Mouse (Mus musculus) c-Kit-positive CD71-positive TER-119-positive erythroid progenitor cells, embryonic 14.5 days (primary cell): ENCODE data around the gene Dnmbp.
A peak's percentile ranks its signal among the peaks of the same experiment; 100 is the strongest.

Experiments used
- DNase-seq: peaks from one replicate; pipeline ENCODE4 v3.0.0-alpha.2; 2013; ENCODE audit warnings: low spot score

Dnmbp gene

DNA sequence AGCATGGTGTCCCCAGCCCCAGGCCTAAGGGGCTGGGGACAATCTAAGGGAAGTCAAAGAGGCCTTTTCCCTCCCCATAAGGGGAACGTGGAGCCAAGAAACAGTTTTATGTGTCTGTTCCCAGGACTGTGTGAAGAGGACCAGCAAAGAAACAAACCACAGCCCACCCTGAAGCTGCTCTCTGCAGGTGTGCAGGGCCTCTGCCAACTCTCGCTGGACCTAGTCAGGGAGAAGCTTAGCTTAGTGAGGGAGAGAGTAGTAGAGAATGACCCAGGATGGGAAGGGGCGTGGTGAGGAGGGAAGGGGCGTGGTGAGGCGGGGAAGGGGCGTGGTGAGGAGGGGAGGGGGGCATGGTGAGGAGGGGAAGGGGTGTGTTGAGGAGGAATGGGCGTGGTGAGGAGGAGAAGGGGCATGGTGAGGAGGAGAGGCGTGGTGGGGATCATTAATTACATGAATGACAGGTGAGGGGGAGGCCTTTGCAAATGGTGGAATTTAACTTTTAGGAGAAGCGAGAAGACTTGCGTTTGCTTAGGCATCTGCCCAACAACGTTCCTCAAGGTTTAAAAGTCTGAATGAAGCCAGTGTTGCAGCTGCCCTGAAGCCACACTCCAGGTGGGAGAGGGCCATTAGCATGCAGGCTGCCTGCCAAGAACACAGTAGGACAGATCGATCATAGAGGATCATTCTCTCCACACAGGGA, 9.3 kb upstream of the Dnmbp start:
- no peak for DNase-seq

DNA sequence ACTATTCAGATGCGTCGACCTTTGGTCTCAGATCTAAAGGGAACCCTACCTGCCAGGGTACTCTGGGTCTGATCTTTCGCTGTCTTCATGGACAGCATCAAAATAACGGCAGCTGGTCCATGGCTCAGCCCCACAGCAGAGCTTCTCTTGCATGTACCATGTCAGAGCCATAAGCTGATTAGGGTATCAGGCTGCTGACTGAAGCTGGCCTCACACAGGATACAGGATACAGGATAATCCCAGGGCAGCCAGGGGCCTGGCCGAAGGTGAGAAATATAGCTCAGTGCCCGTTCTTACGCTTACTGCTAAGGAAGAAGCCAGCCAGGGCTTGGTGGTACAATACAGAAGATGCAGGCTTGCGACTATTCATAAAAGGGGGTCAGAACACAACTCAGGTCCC, 4.6 kb upstream of the Dnmbp start:
- no peak for DNase-seq

DNA sequence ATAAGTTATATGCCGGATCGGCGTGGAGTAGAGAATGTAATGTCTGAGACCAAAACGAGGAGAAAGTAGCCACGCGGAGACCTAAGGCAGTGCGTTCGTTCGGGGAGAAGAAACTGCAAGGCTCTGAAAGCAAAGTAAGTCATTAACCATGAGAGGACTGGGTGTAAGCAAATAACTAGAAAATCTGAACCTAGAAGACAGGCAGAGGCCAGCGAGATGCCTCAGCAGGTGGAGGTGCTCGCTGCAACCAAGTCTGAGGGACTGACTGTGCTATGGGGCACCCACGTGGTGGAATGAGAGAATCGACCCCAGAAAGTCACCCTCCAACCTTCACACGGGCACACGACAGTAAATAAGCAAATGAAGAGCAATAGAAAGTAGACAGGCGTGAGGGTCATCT, 3.1 kb upstream of the Dnmbp start:
- DNase-seq, result no peak

DNA sequence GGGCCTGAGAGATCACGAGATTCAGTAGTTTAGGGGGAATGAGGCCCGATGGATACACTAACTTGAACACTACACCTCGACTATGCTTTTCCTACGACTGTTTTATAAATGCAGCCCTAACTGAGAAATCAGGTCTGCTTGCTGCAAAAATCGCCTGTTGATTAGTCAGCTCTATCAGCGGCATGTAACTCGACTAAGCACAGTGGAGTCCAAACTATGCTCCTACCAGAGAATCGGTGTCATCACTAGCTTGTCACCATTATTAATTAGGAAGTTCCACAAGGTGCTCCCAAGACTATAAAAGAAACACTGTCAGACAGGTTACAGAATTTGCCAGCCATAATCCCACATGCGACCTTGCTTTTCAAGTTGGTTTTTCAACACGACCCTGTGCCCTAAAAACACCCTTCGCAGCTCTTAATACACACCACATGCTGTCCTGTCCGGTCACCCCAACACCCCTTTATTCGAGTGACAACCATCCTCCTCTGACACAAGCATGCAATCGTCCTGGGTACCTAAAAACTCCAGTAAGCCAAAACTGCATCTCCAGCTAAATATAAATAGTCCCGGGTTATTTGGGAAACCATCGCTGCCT, 721 bp downstream of the Dnmbp start:
- DNase-seq, result no peak

DNA sequence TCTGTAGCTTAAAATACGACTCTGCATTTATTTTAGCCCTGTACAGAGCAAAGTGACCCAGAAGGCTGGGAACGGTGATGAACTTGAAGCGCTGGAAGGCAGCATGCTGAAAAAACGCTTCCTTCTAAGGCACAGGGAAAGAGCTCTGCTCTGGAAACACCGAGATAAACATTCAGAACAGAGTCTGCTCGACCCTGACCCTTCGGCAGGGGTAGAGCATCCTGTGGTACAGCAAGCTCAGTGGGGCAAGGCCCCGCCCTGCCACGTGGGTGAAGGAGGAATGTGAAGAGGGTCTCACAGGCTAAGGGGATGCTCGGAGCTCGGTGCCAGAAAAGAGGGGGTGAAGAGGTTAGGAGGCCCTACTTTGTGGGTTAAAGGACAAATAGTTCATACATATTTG, 1.6 kb downstream of the Dnmbp start:
- no peak for DNase-seq

DNA sequence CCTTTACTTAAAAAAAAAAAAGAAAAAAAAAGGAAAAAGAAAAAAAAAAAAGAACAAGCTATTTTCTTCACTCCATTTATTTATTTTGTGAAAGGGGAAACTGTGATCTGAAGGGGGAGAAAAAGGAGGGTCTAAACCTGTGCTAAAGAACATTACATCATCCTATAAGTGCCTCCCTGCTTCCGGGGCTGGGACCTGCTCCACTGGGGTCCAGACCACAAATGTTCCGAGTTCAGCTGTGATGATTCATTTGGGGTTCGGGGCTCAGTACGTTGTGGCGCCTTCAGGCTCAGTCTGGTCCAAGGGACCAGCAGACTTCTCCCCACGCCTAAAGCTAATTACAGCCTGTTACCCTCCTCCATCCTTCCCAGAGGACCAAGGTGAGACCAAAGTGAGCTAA, 9.1 kb downstream of the Dnmbp start:
- DNase-seq, result no peak

DNA sequence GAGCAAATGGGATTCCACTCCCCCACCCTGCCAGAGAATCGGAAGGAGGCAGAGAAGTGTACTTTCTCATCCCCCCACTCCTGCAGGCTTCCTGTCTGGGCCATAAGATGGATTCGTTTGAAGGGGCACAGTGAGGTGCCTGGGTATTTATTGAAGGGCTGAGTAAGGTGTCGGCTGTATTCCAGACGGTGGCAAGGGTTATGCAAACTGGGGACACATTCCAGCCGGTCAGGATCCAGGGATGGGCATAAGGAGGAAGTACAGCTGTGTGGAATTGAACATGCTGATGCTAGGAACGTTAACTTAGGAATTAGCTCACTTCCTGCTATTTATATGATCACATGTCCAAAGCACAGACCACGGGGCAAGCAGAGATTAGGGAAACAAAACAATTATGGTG, 9.6 kb downstream of the Dnmbp start:
- DNase-seq, result no peak

DNA sequence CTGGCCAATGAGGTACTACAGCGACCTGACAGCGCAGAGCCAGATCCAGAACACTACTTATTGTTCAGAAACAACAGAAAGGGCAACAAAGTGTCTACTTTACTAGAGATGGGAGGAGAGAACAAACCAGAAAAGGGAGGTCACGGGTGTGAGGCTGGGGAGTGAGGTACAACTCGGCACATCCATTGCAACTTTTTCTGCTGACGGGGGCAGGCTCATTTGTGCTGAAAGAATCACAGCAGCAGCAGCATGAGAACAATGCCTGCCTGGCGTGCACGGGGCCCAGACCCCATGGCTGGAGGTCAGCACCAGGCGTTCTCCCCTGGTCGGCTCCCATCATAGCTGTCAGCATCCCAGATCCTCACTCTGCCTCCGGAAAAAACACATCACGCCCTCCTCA, 10.1 kb downstream of the Dnmbp start:
- no peak for DNase-seq

DNA sequence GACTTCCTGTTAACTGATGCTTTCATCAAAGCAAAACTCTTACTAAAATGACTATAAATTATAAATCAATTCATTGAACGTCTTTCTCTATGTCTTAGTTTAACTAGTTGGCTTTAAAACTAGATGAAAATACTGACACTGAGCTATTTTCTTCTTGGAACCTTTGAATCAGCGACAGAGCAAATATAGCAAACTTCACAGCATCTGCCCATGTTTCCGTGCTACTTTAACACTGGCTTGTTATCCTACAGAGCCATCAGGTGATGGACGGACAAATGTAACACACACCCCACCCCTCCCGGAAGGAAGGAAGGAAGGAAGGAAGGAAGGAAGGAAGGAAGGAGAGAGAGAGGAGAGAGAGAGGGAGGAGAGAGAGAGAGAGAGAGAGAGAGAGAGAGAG, 12.0 kb downstream of the Dnmbp start:
- no peak for DNase-seq

DNA sequence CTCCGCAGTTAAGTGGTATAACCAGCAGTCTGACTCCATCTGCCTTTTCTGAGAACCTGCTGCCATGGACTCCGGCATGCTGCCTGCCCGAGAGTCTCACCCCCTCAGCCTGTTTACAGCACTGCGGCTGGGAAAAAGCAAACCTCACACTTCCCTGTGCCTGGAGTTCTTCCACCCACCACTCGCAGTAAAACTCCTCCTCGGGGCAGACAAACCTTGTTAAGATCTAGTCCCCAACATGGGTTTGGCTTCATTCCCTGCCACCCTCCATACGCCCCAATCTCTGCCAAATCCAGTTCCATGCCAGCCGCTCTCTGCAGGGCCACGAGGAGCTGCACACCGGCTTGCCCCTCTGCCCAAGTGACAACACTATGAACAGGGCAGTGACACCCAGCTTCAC, 12.9 kb downstream of the Dnmbp start:
- no peak for DNase-seq

DNA sequence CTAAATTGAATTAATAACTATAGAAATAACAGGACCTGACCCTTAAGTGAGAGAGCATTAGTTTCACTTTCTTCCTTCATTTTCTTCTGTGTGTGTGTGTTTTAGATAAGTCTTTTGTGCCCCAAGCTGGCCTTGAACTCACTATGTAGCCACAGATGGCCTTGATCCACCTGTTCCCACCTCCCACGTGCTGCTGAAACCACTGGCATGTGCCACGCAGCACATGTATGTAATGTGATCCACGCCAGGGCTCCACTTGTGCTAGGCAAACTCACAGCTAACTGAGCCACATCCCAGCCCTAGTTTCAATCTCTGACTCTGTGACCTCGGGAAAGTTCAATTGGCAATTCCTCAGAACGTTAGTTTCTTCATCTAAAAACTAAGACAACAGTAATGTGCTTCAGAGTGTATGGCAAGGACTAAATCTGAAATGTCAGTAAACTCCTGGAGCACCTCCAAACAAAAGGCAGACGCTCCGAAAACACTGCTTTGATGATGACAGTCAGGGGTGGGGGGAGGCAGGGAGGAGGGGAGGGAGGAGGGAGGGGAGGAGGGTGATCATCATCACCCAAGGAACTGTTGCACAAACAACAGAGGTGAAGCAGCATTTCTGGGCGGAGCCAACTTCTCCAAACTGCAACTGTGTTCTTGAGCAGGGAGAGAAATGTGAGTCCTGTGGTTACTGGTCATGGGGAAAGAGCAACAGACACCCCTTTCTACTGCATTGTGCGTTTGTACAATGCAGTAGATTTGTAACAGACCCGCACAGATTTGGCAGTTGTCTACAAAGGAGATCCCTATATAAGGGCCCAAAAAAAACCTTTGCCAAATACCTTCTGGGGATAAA, 13.6 kb downstream of the Dnmbp start:
- no peak for DNase-seq

DNA sequence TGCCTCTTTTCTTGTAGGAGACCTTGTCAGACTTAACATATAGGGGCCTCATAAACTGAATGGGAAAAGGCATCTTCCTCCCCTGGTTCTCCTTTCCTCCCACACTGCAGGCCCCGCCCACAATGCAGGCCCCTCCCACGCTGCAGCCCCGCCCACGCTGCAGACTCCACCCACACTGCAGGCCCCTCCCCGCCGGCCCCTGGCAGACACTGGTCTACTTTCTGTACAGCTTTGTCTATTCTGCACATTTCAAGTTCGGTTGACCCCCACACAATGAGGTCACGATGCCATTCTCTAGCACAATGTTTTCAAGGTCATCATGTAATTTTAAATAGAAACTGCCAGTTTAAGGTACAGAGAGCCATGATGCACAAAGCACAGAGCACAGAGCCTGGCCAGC, 15.6 kb downstream of the Dnmbp start:
- DNase-seq, result no peak

DNA sequence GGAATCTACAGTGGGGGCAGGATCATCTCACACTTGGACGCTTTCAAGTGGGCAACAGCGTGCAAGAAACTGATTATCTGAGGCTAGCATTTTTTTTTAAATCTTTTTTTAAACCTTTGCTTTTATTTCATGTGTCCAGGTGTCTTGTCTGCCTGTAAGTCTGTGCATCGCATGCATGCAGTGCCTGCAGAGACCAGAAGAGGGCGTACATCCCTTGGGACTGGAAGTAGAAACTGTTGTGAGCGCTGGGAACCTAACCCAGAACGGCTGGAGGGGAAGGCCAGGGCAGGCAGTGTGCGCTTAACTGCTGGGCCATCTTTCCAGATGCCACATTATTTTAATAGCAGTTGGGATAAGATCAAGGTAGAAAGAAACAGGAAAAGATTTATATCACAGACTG, 17.0 kb downstream of the Dnmbp start:
- DNase-seq, result no peak

DNA sequence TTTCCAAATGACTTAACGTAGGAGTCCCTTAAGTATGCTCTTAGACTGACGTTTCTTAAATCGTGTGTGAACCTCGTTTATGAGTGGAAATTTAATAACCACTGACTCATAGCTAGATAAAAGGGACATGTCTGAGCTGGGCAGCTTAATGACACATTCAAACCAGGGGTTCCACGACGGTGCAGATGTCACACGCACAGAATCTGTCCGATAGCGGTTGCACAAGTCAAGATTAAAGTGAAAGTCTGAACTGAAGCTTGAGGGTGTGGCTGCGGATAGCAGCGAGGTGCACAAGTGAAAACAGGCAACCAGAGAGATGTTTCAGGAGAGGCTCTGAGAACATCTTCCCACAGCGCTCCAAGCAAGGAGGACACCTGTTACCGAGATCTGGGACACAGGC, 18.6 kb downstream of the Dnmbp start:
- peak; percentile 31 for DNase-seq

DNA sequence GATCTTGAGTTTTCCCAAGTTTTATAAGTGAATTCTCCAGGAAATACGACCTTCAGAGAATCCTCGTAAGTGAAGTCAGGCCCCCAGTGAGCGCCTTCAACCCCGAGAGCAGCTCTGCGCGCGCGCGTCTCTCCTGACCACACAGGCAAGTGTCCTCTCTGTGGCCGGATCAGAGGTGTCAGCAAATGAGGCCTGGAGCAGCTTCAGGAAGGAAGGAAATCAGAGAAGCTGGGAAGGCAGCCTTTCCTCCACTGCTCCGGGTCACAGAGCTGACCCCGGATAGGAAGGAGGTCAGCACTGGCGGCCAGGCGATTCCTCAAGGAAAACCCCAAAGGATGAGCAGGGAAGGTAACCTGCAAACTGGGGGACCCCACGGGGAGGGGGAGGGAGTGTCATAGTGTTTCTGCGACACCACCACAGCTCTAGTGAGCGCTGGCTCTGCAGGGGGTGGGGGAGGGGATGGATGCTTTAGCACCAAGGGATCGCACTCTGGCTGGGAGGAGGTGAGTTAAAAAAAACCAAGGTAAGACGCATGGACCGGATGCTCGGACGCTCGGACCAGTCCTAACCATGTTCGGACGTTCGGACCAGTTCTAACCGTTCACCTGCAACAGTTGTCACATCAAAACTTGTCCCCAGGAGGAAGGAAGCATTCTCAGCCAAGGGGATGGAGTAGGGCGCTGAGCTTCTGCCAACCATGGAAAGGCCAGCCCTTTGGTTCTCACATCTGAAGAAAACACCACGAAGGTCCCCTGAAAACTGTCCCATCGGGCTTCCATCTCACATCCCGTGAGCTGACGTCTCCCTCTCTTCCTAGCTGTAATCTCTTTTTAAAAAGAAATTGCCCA, 19.3 kb downstream of the Dnmbp start:
- DNase-seq, result no peak

DNA sequence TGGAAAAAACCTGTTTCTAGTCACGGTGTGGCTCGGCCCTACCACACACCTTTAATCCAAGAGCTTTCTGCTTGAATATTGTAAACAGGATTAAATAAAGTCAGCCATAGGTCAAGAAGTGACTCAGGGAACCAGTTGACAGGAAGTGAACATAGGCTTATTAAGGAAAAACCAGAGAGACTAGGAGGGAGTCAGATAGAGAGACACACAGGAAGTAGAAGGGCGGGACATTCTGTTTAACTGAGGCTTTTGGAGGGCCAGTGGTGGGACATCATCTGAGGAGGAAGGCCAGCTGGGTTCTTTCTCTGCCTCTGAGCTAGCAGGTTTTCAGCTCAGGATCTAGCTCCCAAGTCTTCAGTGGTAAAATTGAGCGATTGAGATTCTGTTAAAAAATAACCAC, 20.1 kb downstream of the Dnmbp start:
- no peak for DNase-seq

DNA sequence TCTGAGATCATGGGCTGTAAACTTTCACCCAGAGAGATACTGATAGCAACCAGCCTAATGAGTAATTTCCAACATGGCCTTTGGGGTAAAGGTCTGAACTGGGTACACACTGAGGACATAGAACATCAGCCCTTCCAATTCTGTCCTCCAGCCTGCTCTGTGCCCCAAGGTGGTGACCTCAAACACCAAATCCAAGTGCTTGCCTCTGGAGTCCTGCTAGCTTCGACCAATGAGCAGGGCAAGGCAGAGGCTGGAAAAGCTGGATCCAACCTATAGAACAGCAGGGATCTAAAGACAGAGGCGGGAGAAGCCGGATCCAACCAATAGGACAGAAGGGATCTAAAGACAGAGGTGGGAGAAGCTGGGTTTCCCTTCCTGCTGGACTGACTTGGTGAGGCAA, 21.2 kb downstream of the Dnmbp start:
- DNase-seq, result no peak

DNA sequence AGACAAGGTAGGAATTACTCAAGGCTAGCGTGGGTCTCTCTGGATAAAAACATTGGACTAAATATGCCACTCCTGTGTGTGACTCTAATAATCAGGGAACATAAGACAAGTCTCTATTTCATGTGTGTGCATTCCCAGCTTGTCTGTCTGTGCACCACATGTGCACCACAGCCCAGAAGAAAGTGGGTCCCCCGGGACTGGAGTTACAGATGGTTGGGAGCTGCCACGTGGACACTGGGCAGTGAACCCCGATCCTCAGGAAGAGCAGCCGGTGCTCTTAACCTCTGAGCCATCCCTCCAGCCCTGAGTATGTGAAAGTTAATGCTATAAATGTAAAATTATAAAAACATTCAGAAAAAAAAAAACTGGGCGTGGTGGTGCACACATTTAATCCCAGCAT, 22.2 kb downstream of the Dnmbp start:
- DNase-seq, result no peak

DNA sequence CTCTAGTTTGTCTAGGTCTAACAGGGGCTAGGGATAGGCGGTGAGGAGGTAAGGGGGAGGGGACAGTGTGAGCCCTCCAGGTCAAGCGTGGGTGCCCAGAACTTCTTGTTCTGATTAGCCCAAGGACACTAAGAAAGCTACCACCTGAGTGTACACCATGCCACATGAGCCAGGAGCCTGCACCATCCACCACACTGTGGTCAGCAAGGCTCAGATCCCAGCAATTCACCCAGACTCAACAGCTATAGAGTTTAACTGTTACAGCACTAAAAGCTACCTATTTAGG, 22.6 kb downstream of the Dnmbp start:
- no peak for DNase-seq

DNA sequence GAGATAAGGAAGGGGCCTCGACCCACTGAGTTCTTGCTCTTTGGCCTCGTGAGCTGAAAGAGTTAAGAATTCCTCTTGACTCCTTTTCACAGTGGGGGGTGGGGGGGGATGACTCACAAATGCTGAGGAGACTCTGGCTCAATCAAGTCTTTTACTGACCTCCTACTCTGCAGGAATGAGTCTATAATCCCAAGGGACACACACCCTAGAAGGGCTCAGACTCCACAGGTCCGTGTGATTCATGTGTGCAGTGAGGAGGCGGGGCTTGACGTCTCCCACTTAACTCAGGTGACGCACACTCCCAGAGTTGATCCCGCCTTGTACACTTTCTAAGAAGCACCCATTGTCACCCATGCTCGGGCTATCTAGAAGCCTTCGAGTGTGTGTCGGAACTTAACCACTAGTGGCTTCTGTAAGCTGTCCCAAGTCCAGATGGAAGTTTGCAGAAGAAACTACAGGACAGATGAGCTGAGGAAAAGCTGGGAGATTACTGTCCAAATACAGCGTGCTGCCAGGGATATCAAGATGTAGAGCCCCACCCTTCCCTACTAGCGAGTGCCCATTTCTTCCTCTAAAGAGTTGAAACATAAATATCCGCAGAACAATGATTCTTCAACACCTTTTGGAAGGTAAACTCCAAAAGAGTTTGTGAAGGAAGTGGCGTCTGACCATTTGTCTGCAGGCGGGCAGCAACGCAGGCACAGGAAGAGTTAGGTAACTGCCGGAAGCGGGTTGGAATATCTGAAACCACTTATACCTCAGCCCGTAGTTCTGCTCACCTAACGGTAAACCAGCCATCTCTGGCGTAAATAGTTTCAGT, 23.2 kb downstream of the Dnmbp start:
- no peak for DNase-seq

DNA sequence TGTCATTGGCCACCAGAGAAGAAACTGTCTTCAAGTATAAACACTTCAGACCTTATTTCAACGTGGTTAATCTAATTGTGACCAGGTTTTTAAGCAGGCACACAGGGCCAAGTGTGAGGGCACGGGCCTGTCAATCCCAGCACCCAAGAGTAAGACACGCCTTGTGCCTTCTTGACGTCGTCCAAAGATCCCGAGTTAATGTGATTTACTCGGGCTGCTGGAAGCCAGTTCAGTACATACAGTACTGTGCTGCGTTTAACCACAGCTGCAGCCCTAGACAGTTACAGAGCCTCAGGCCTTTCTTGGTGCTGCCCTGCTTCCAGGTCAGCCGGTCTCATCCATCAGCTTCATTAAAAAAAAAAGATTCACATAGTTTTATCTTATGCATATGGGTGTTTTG, 24.6 kb downstream of the Dnmbp start:
- no peak for DNase-seq

DNA sequence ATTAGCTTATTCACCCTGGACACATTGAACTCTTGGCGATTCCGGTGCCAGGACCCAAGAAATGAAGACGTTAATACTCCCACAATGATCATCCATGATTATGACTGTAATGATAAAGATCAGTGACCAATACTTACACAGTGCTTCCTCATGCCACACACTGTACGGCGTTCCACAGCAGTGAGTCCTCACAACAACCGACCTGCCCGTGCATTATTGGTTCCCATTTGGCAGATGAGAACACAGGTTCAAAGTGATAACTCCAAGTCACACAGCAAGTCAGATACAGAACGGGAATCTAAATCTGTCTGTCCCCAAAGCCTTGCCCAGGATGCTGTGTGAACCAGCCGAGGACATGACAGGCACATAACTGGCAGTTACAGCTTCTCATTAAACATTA, 25.0 kb downstream of the Dnmbp start:
- DNase-seq, result no peak
